Mouse (Mus musculus): ENCODE measurements around the gene Olfr705. TPM values are rescaled to one million over a fixed set of nuclear protein-coding genes. Genes with fewer than 3 reads are reported as not detected.

Gene Olfr705
- polyA plus RNA-seq (2012; rRNA removed; ENCODE audit: low replicate concordance): not detected in 2 replicates

GRCm38 (mm10) chr7:106876791-106877190 lies at the start of gene Olfr705:
Gene Olfr705 (minus strand): TSS chr7:106876891.

DNA sequence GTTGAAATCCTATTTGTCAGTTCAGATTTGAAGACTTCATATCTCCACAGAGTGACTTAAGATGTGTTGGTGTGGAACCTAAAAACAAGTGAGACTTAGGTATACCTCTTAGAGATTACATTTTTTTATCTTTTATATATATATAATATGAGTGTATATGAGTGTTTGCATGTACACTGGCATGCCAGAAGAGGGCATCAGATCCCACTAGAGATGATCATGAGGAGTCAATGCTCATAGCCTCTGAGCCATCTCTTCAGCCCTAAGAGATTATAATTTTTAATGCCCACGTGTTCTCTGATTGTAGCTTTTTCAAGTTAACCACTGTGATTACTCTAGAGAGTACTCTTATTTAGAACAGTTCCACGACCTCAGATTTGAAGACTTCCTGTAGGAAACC lies 31.0 kb upstream of the Olfr705 start, which contains the start of gene Olfr1532-ps1:
TSS of gene Olfr1532-ps1 (plus strand) at position 326 of the 400 bp plus-strand sequence.

GRCm38 (mm10) chr7:106901141-106901540 lies 24.4 kb upstream of the Olfr705 start, which contains the start of gene Olfr707:
Gene Olfr707 (minus strand): TSS chr7:106901241.

GRCm38 (mm10) chr7:106888062-106888461 lies 11.4 kb upstream of the Olfr705 start, which contains the start of gene Olfr706:
Gene Olfr706 (minus strand): TSS chr7:106888162.

GRCm38 (mm10) chr7:106862885-106863284 lies 13.8 kb downstream of the Olfr705 start, which contains the start of gene Olfr704:
Gene Olfr704 (plus strand): TSS chr7:106863185.

DNA sequence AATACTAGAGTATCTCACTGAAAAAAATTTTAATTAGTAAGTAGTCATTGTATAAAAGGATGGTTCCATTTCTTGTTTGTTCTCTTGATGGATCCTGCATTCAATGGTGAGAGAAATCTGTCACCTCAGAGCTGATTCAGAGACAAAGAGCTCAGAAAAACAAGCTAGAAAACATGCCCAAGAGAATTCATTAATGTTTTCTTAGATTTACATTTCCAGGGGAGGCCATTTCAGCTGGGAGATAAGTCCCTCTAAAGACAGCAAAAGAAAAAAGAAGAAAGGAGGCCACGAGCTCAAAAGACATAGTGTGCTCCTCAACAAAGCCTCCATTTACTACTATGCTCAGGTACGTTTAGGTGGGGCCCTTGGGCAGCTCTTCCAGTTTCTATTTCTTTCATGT lies 33.6 kb downstream of the Olfr705 start, which contains the start of gene Olfr703:
TSS of gene Olfr703 (plus strand) at position 301 of the 400 bp plus-strand sequence.

GRCm38 (mm10) chr7:106833793-106834192 lies 42.9 kb downstream of the Olfr705 start, which contains the start of gene Olfr702:
Gene Olfr702 (minus strand): TSS chr7:106833893.

Other genes starting within 250 kb of the Olfr705 start
- gene Olfr693, start 196.3 kb downstream of the Olfr705 start, polyA plus RNA-seq (2012; rRNA removed; ENCODE audit: low replicate concordance): not detected in 2 replicates
- not detected in 2 replicates for gene Olfr694, start 185.1 kb downstream of the Olfr705 start, polyA plus RNA-seq (2012; rRNA removed; ENCODE audit: low replicate concordance)
- gene Olfr695, start 160.5 kb downstream of the Olfr705 start, polyA plus RNA-seq (2012; rRNA removed; ENCODE audit: low replicate concordance): not detected in 2 replicates
- gene Olfr697, start 134.4 kb downstream of the Olfr705 start, polyA plus RNA-seq (2012; rRNA removed; ENCODE audit: low replicate concordance): not detected in 2 replicates
- not detected in 2 replicates for gene Olfr698, start 121.5 kb downstream of the Olfr705 start, polyA plus RNA-seq (2012; rRNA removed; ENCODE audit: low replicate concordance)
- not detected in 2 replicates for gene Olfr699, start 83.7 kb downstream of the Olfr705 start, polyA plus RNA-seq (2012; rRNA removed; ENCODE audit: low replicate concordance)
- not detected in 2 replicates for gene Olfr700, start 68.1 kb downstream of the Olfr705 start, polyA plus RNA-seq (2012; rRNA removed; ENCODE audit: low replicate concordance)
- not detected in 2 replicates for gene Olfr701, start 62.8 kb downstream of the Olfr705 start, polyA plus RNA-seq (2012; rRNA removed; ENCODE audit: low replicate concordance)
- gene Olfr702, start 43.0 kb downstream of the Olfr705 start, polyA plus RNA-seq (2012; rRNA removed; ENCODE audit: low replicate concordance): not detected in 2 replicates
- not detected in 2 replicates for gene Olfr703, start 33.5 kb downstream of the Olfr705 start, polyA plus RNA-seq (2012; rRNA removed; ENCODE audit: low replicate concordance)
- not detected in 2 replicates for gene Olfr704, start 13.7 kb downstream of the Olfr705 start, polyA plus RNA-seq (2012; rRNA removed; ENCODE audit: low replicate concordance)
- not detected in 2 replicates for gene Olfr706, start 11.3 kb upstream of the Olfr705 start, polyA plus RNA-seq (2012; rRNA removed; ENCODE audit: low replicate concordance)
- gene Olfr707, start 24.4 kb upstream of the Olfr705 start, polyA plus RNA-seq (2012; rRNA removed; ENCODE audit: low replicate concordance): not detected in 2 replicates
- gene Olfr1532-ps1, start 31.1 kb upstream of the Olfr705 start, polyA plus RNA-seq (2012; rRNA removed; ENCODE audit: low replicate concordance): not detected in 2 replicates
- not detected in 2 replicates for gene Olfr709-ps1, start 55.3 kb upstream of the Olfr705 start, polyA plus RNA-seq (2012; rRNA removed; ENCODE audit: low replicate concordance)
- gene Olfr710, start 71.4 kb upstream of the Olfr705 start, polyA plus RNA-seq (2012; rRNA removed; ENCODE audit: low replicate concordance): not detected in 2 replicates
- not detected in 2 replicates for gene Olfr6, start 87.0 kb upstream of the Olfr705 start, polyA plus RNA-seq (2012; rRNA removed; ENCODE audit: low replicate concordance)
- gene Olfr711, start 98.6 kb upstream of the Olfr705 start, polyA plus RNA-seq (2012; rRNA removed; ENCODE audit: low replicate concordance): not detected in 2 replicates
- not detected in 2 replicates for gene Olfr2, start 129.2 kb upstream of the Olfr705 start, polyA plus RNA-seq (2012; rRNA removed; ENCODE audit: low replicate concordance)
- not detected in 2 replicates for gene Olfr713, start 154.3 kb upstream of the Olfr705 start, polyA plus RNA-seq (2012; rRNA removed; ENCODE audit: low replicate concordance)
- gene Olfr714, start 194.1 kb upstream of the Olfr705 start, polyA plus RNA-seq (2012; rRNA removed; ENCODE audit: low replicate concordance): not detected in 2 replicates
- gene Olfr17, start 216.3 kb upstream of the Olfr705 start, polyA plus RNA-seq (2012; rRNA removed; ENCODE audit: low replicate concordance): not detected in 2 replicates
- gene Olfr715b, start 233.5 kb upstream of the Olfr705 start, polyA plus RNA-seq (2012; rRNA removed; ENCODE audit: low replicate concordance): not detected in 2 replicates